Mouse (Mus musculus) midbrain, embryonic 16.5 days (tissue): ENCODE results near the gene P4ha3. TPM values are rescaled to one million over a fixed set of nuclear protein-coding genes. Genes with fewer than 3 reads are reported as not detected.

Experiments
- ATAC-seq: fragments of 200-750 bp; cut with Nextera tagmentation; 2 replicates; pipeline ENCODE4 v1.8.0; 2017; ENCODE audit warnings: moderate TSS enrichment
- H3K27ac ChIP-seq: fragments of 300-500 bp; sonication (generic); 2 replicates; pipeline ENCODE4 v1.5.1; 2014; ENCODE audit warnings: mild to moderate bottlenecking, low read length, mixed read lengths
- H3K27me3 ChIP-seq: fragments of 300-500 bp; sonication (generic); 2 replicates; pipeline ENCODE4 v1.6.1; 2014; ENCODE audit warnings: low read depth, low read length, mixed read lengths; ENCODE audit not compliant: control insufficient read depth, insufficient read depth
- H3K36me3 ChIP-seq: fragments of 300-500 bp; sonication (generic); 2 replicates; pipeline ENCODE4 v1.6.1; 2014; ENCODE audit warnings: mild to moderate bottlenecking, low read length, moderate library complexity, mixed read lengths; ENCODE audit not compliant: control insufficient read depth, insufficient read depth
- H3K4me1 ChIP-seq: fragments of 300-500 bp; sonication (generic); 2 replicates; pipeline ENCODE4 v1.6.1; 2014; ENCODE audit warnings: mild to moderate bottlenecking, low read length, mixed read lengths; ENCODE audit not compliant: control insufficient read depth, insufficient read depth
- H3K4me2 ChIP-seq: fragments of 300-500 bp; sonication (generic); 2 replicates; pipeline ENCODE4 v1.6.1; 2014; ENCODE audit warnings: mild to moderate bottlenecking, low read length, mixed read lengths
- H3K4me3 ChIP-seq: fragments of 300-500 bp; sonication (generic); 2 replicates; pipeline ENCODE4 v1.5.1; 2014; ENCODE audit warnings: low read depth, mild to moderate bottlenecking, low read length, moderate library complexity, mixed read lengths
- H3K9ac ChIP-seq: fragments of 300-500 bp; sonication (generic); 2 replicates; pipeline ENCODE4 v1.6.1; 2014; ENCODE audit warnings: low read depth, low read length, mixed read lengths
- H3K9me3 ChIP-seq: fragments of 300-500 bp; sonication (generic); replicated peaks from 2 replicates; pipeline ENCODE4 v1.6.1; 2014; ENCODE audit warnings: mild to moderate bottlenecking, low read length, mixed read lengths; ENCODE audit not compliant: control insufficient read depth, poor library complexity, severe bottlenecking
- WGBS: fragments of 180-500 bp; shearing (Covaris S2); extraction: QIAGEN DNeasy Blood & Tissue Kit; methylation state at CpG from one replicate; pipeline ENCODE4 v1.1.7; 2014; 5-methylcytosine and 5-hydroxymethylcytosine counted together
- polyA plus RNA-seq: library from polyadenylated mRNA; unstranded; fragments of >200 nt; fragmentation: Nextera tagmentation; extraction: Ambion mirVana; gene quantifications from 2 replicates; pipeline ENCODE4 v1.2.1, GENCODE M21; 2015

The P4ha3 gene
- polyA plus RNA-seq, 1 experiment from 2014 or later, result 6.9 TPM

DNA sequence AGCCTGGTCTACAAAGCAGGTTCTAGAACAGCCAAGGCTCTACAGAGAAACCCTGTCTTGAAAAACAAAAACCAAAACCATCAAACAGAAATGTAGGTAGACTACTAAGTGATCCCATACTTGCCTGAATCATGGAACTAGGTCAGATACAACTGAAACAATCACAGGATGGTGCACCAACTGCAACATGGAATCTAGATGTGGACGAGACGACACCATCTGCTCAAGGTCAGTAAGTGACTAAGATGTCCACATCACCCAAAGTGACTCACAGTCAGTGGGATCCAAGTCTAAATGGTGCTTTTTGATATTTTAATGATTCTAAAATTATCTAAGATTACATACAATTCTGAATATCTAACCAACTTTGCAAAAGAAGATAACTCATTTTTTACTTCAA is 50.6 kb downstream of the P4ha3 start:
- H3K27me3 ChIP-seq, result no peaks in the 10 kb centered on the region
- no peak overlapping the region for H3K27ac ChIP-seq
- no peak for ATAC-seq
- no peak overlapping the region for H3K4me3 ChIP-seq
- H3K9me3 ChIP-seq, result no peaks in the 10 kb centered on the region
- no peak overlapping the region for H3K4me2 ChIP-seq
- WGBS, result 95% methylated on average over 2 of the region's 2 CpGs
- no peaks in the 10 kb centered on the region for H3K4me1 ChIP-seq
- H3K36me3 ChIP-seq, result peaks cover 40% of the 10 kb centered on the region
- no peak overlapping the region for H3K9ac ChIP-seq

DNA sequence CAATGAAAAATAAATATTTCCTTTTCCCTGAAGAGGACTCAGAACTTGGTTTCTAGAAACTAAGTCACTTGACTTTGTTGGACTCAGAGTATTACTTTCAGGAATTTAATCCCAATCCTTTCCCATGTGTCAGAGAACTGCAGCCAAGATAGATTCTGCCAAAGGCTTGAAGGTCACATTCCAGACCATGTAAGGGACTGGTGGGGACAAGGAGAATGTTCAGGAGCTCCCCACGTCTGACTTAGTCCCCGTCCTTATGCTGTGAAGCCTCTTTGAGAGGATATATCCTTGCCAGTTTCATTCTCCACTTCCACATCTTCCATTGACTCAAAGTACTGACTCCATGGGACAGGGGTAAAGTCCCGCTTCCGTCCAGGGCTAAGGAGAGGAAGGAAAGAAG is 69.7 kb downstream of the P4ha3 start:
- Histone ChIP-seq H3K27ac (no peak overlapping the region), H3K4me2 (no peak overlapping the region), H3K27me3 (no peaks in the 10 kb centered on the region), H3K4me3 (no peak overlapping the region), H3K9me3 (no peaks in the 10 kb centered on the region), H3K36me3 (peaks cover 7% of the 10 kb centered on the region; the same call in 1 of the 2 replicates), H3K4me1 (no peaks in the 10 kb centered on the region), H3K9ac (no peak overlapping the region)
- no peak for ATAC-seq
- 91% methylated on average over 4 of the region's 4 CpGs for WGBS

DNA sequence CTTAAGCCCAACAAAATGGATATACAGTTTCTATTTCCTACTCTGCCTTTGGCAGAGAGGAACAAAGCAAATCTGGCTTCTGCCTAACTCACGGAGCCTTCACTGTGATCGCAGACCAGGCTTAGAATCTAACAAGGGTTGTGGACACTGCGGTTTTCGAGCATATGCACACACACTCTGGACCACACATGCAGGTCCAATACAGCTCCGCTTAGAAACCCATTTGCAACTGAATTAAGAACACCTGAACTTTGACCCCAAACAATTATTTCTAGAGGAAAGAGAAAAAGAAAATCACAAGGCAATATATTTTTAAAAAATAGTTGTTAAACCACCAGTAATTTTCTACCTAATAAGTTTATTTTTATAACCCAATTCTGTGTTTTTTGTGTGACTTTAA is 71.0 kb downstream of the P4ha3 start:
- peaks cover 7% of the 10 kb centered on the region; the same call in 1 of the 2 replicates for H3K36me3 ChIP-seq
- no peaks in the 10 kb centered on the region for H3K4me1 ChIP-seq
- ATAC-seq, result no peak
- no peak overlapping the region for H3K9ac ChIP-seq
- no peak overlapping the region for H3K4me3 ChIP-seq
- H3K27me3 ChIP-seq, result no peaks in the 10 kb centered on the region
- no peaks in the 10 kb centered on the region for H3K9me3 ChIP-seq
- no peak overlapping the region for H3K27ac ChIP-seq
- 75% methylated on average over 5 of the region's 5 CpGs for WGBS
- no peak overlapping the region for H3K4me2 ChIP-seq

DNA sequence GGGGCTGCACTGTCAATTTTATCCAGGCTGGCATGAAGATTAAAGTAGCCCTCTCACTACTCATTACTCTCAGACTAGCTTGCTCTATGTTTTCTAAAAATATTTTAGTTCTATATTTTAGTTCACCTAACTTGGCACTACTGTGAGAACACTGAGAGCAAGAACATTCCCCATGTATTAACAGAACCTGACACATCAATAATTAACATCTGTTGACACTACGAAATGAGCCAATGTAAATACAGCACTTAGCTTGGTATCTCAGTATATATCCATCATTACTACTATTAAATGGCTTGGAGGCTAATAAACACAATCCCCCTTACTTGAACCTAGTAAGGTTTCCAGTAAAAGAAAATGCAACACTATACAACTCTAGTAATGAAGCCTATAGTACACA is 71.4 kb downstream of the P4ha3 start:
- H3K36me3 ChIP-seq, result peaks cover 7% of the 10 kb centered on the region; the same call in 1 of the 2 replicates
- no peaks in the 10 kb centered on the region for H3K4me1 ChIP-seq
- no peak overlapping the region for H3K9ac ChIP-seq
- no peaks in the 10 kb centered on the region for H3K27me3 ChIP-seq
- no peak overlapping the region for H3K4me2 ChIP-seq
- H3K9me3 ChIP-seq, result no peaks in the 10 kb centered on the region
- no peak overlapping the region for H3K4me3 ChIP-seq
- ATAC-seq, result no peak
- WGBS, result 85% methylated on average over 1 of the region's 1 CpGs
- no peak overlapping the region for H3K27ac ChIP-seq

DNA sequence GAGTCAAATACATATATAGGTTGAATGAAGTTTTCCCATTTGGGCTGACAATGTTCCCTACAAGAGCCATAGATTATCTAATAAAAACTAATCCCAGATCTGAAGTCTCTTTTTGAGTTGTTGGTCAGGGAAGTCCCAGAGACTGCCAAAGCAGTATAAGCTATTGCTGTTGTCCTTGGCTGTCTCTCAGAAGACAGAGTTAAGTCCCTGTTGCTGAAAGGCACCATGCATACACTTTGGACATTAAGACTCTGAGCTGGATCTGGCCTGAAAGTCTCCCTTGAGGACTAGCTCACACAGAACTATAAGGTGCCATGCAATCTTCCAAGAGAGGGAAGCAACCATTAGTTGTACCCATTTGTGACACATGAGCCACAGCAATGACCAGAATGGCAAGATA is 72.5 kb downstream of the P4ha3 start:
- Histone ChIP-seq H3K4me1 (no peaks in the 10 kb centered on the region), H3K9ac (no peak overlapping the region), H3K9me3 (no peaks in the 10 kb centered on the region)

DNA sequence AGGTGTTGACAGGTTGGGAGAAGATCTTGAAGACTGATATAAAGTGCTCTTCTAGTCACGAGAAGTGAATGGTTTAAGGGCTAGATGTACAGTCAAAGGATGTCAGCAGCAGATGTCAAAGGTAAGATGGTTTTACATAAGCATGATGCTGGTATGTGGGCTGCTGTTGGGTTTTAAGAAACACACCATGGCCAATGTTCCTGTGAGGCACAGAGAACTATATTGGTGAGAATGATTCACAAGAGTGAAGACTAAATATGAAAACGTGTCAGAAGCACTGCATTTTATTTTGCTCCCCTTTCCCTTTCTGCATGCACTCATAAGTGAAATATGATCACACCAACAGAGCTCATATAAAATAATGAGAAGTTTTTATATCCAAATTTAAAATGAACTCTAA is 77.8 kb downstream of the P4ha3 start:
- WGBS, result 94% methylated on average over 2 of the region's 2 CpGs

More for the DNA sequence above, 72.5 kb downstream of the P4ha3 start:
- H3K36me3 ChIP-seq, result peaks cover 7% of the 10 kb centered on the region; the same call in 1 of the 2 replicates
- ATAC-seq, result no peak
- H3K4me2 ChIP-seq, result no peak overlapping the region
- H3K27me3 ChIP-seq, result no peaks in the 10 kb centered on the region
- H3K27ac ChIP-seq, result no peak overlapping the region
- H3K4me3 ChIP-seq, result no peak overlapping the region

DNA sequence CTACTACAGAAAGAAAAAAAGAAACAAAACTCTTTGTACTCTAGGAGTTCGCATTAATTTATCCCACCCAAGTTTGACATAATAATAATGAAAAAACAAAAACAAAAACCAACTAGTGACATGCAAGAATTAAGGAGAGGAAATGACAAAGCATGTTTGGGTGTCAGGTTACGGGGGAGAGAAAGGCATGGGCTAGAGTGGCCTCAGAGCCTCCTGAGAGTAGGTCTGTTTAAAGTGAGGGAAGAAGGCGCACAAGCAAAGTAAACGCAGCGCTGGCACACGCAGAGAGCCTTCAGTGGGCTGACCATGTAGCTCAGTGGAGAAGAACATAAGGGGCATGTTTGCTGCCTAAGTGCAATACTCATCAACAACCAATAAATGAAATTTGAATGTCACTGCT is 79.6 kb downstream of the P4ha3 start:
- H3K27ac ChIP-seq, result no peak overlapping the region
- 68% methylated on average over 6 of the region's 6 CpGs for WGBS
- no peak overlapping the region for H3K9ac ChIP-seq
- no peak for ATAC-seq
- no peak overlapping the region for H3K4me3 ChIP-seq
- no peaks in the 10 kb centered on the region for H3K36me3 ChIP-seq
- H3K4me1 ChIP-seq, result peaks cover 12% of the 10 kb centered on the region
- H3K27me3 ChIP-seq, result no peaks in the 10 kb centered on the region
- H3K9me3 ChIP-seq, result no peaks in the 10 kb centered on the region
- H3K4me2 ChIP-seq, result no peak overlapping the region

More for the DNA sequence above, 77.8 kb downstream of the P4ha3 start:
- Histone ChIP-seq H3K27me3 (no peaks in the 10 kb centered on the region), H3K27ac (no peak overlapping the region), H3K4me1 (peaks cover 2% of the 10 kb centered on the region), H3K9ac (no peak overlapping the region), H3K36me3 (no peaks in the 10 kb centered on the region), H3K4me3 (no peak overlapping the region), H3K4me2 (no peak overlapping the region), H3K9me3 (no peaks in the 10 kb centered on the region)
- ATAC-seq, result no peak

Other genes with a start within 250 kb of the P4ha3 start
- 51.6 and 55.7 TPM in 2 replicates for gene Pold3, start 164.0 kb upstream of the P4ha3 start, polyA plus RNA-seq
- 15.4 and 18.2 TPM in 2 replicates for gene Lipt2, start 126.2 kb upstream of the P4ha3 start, polyA plus RNA-seq
- 0.56 and 0.79 TPM in 2 replicates for gene Kcne3, start 109.0 kb upstream of the P4ha3 start, polyA plus RNA-seq
- 36.5 and 39.4 TPM in 2 replicates for gene Pgm2l1, start 58.1 kb upstream of the P4ha3 start, polyA plus RNA-seq
- 16.7 and 19.5 TPM in 2 replicates for gene C2cd3, start 86.7 kb downstream of the P4ha3 start, polyA plus RNA-seq
- gene Ppme1, start 86.8 kb downstream of the P4ha3 start, polyA plus RNA-seq, result 160 and 170 TPM in 2 replicates
- gene Ucp3, start 187.5 kb downstream of the P4ha3 start, polyA plus RNA-seq, result not detected in 2 replicates
- 59.5 and 69.5 TPM in 2 replicates for gene Ucp2, start 207.8 kb downstream of the P4ha3 start, polyA plus RNA-seq
- 3.9 and 4.4 TPM in 2 replicates for gene Dnajb13, start 229.4 kb downstream of the P4ha3 start, polyA plus RNA-seq